Mouse (Mus musculus) thymus, adult 2 months (tissue): ENCODE results near the gene Zfp523.

Experiments used
- CTCF ChIP-seq: fragments of 200-500 bp; IDR thresholded peaks from 2 replicates; pipeline ENCODE4 v1.5.1; 2012; ENCODE audit warnings: mild to moderate bottlenecking, control low read depth, low read length, moderate library complexity, borderline replicate concordance; ENCODE audit not compliant: control insufficient read depth, poor library complexity, insufficient read depth; ENCODE audit errors: extremely low read depth
- POLR2A ChIP-seq: fragments of 200-500 bp; IDR thresholded peaks from 2 replicates; pipeline ENCODE4 v1.6.1; 2012; ENCODE audit warnings: mild to moderate bottlenecking, low read length, control low read depth, moderate library complexity; ENCODE audit not compliant: control insufficient read depth, poor library complexity, insufficient read depth; ENCODE audit errors: extremely low read depth

- TF ChIP-seq CTCF (peak; percentile 88), POLR2A (peak; percentile 99)
Measured at GRCm38 (mm10) chr17:28207591-28208313, 30.8 kb downstream of the Zfp523 start, which contains the start of gene Def6.
